Mouse (Mus musculus) forelimb bud, embryonic 11.5 days (tissue): ENCODE measurements at regions not wholly inside any gene's neighbourhood (a gene's known extent, or its start where the extent isn't known, plus 50 kb on each side); places are given as distances from the start of the nearest gene placed in this dataset.

Experiments used
- DNase-seq: peaks from one replicate; pipeline ENCODE4 v3.0.0-alpha.2; 2012; ENCODE audit warnings: low read depth, low spot score

GRCm38 (mm10) chr1:57032407-57032806, 54.0 kb upstream of the Satb2 start:
- DNase-seq = no peak

- no peak for DNase-seq
Observed at GRCm38 (mm10) chr1:57033244-57033643, 54.8 kb upstream of the Satb2 start.

GRCm38 (mm10) chr1:57034411-57034810, 56.0 kb upstream of the Satb2 start:
- no peak for DNase-seq

- DNase-seq = no peak
Observed at GRCm38 (mm10) chr1:57036382-57036781, 57.9 kb upstream of the Satb2 start.

GRCm38 (mm10) chr1:57040201-57040600, 61.8 kb upstream of the Satb2 start:
- no peak for DNase-seq

DNA sequence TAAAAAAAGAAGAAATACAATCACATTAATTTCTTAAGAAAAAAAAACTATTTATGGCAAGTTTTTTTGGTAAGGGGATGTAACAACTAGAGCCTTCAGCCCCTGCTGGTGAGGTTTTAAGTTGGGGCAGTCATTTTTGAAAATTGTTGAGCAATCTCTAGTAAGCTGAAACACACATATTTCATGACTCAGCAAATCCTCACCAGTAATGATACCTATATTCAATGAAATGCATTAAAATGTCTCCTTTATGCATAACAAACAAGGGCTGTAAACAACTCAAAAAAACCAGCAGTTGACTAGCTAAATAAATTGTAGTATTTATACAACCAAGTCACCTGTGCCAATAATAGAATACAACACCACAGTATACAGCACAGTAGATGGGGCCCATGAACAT, 63.1 kb upstream of the Satb2 start:
- no peak for DNase-seq

GRCm38 (mm10) chr1:57053836-57054235, 75.4 kb upstream of the Satb2 start:
- DNase-seq = no peak

- no peak for DNase-seq
Observed at GRCm38 (mm10) chr1:57055976-57056375, 77.5 kb upstream of the Satb2 start.

DNA sequence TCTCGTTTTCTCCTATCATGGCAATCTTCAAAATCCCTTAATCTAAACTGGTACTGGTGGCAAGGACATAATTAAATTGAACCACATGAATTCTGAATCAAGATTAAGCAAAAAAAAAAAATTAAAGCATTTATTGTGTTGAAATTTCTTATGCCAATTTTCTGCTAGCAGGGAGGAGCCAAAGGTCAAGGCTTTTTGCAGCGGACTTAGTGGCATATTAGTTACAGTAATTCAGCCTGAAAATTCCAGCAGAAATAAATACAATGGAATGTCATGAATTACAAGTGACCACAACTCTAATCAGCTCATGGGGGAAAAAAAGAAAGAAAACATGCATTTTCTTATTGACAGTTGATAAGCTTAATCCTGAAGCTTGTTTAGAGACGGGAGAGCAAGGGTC, 80.8 kb upstream of the Satb2 start:
- no peak for DNase-seq

- DNase-seq = no peak
Observed at GRCm38 (mm10) chr1:57075221-57075620, 96.8 kb upstream of the Satb2 start.

GRCm38 (mm10) chr1:57076696-57077095, 98.2 kb upstream of the Satb2 start:
- peak; percentile 45 for DNase-seq

DNA sequence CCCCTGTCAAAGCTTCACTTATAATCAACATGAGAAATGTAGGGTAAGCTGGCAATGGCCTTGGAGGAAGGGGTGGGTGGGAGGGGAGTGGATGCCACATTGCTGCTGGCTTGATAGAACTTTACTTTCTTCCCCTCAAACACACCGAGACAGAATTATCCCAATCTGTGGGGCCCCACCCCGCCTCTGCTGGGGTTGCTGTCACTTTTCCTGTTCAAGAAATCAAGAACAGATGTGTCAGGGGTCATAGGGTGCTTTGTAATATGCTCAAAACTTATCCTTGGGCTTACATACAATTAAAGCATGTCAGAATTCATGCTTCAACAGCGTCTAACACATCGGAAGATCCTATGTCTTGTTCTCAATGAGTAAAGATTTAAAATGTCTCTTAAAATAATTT, 101.9 kb upstream of the Satb2 start:
- no peak for DNase-seq

DNA sequence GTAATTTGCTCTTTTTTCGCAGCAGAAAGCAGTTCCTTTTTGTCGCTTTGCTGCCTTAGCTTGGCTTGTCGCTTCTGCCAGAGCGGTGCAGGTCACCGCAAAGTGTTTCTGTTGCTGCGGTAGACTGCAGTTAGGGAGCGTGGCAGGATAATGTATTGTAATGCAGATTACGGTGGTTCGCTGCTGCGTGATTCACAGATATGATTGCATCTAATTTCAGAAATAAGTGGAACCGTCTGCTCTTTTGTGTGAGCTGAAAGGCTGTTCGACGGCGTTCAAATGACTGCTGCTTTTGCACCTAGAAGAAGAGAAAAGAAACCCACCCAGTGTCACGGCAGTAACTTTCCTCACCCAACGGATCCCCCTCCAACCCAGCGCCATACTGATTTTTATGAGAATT, 104.7 kb upstream of the Satb2 start:
- no peak for DNase-seq

- no peak for DNase-seq
Observed at GRCm38 (mm10) chr1:57083540-57084083, 105.2 kb upstream of the Satb2 start.

DNA sequence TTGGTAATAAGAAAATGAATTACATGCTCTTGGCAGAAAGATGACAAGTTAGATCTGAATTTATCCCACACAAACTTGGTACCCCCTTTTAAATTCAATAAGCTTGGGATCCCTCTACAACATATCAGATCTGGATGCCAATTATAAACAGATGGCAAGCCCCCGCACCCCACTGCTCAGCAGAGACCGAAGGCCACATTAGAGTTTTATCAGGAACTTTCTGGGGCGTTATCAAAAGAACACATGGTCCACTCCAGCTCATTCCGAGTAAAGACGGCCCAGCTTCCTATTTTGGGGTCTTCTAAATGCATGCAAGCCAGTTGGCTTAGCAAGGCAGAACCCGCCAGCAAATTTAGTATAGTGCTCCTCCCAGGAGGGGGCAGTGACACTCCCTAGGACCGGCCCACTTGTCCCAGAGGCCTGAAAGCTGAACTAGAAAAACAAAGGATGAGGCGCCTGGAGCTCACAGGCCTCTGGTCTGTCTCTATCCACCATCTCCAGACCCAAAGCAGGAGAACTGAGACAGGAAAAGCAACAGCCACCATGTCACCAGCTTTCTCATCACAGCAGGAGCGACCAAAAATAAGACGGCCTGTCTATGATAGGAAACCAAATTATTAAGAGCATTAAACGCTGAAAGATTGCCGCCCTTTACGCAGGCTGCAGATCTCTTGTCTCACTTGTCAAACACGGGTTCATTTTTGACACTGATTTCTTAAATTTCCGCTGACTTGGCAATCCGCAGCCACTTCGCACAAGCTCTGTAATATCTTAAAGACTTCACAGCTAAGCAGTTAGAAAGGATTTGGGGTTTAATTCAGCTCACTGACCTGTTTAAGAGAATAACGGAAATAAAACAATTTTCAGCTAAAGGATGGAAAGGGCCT, 117.2 kb upstream of the Satb2 start:
- peak; percentile 40 for DNase-seq

- DNase-seq = peak; percentile 80
Observed at GRCm38 (mm10) chr1:57096248-57096600, 117.8 kb upstream of the Satb2 start.

DNA sequence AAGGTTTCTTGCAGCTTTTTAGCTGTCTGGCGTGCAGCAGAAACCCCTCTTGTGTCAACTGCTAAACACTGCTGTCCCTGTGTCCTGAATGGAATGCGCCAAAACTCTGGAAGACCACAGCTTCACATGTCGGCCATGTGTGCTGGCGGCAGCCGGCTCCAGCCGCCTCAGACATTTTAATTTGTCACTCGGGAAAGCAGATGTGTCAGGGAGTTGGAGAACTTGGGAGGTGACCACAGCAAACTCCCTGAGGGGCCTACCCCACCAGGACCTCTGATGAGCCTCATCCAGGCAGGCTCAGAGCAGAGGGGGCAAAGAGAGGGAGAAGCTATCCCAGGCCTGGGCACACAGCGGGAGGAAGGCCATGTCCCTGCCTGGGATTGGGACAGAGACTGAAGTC, 118.3 kb upstream of the Satb2 start:
- peak; percentile 76 for DNase-seq

DNA sequence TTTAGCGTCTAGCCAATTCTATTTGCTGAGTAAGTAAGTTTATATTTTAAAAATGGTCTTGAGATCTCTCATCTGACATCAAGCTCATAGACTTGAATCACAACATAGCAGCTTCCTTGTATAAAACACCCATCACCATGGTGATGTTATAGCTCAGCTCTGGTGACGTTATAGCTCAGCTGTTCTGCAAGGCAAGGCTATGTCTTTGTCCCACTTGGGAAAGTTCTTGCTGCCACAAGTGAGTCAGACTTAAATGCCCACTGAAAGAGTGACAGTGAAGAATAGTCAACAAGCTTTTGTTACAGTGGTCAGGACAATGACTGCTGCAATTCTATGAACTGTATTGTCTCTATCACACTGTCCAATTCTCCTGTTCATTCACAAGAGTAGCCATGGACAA, 122.2 kb upstream of the Satb2 start:
- DNase-seq = no peak

GRCm38 (mm10) chr1:57107308-57107707, 128.9 kb upstream of the Satb2 start:
- no peak for DNase-seq

DNA sequence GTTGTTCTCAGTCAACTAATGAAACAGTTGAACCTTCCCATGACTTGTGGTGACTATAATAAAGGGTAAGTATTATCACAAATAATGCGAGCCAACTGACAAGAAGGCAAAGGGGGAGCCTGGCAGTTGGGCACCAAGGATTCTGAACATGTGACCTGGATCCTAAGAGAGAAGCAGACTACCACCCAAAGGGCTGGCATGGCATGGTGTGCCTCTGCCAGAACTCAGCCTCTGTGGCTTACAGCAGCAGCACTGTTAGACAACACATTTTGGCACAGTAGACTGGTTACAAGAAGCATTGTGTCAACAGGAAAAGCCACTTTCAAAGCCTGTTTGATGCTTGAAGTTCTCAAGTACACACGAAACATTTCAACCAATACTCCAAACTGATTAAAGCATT, 142.2 kb upstream of the Satb2 start:
- DNase-seq = no peak

- no peak for DNase-seq
Observed at GRCm38 (mm10) chr1:57144181-57144580, 165.7 kb upstream of the Satb2 start.

GRCm38 (mm10) chr1:57155869-57156268, 177.4 kb upstream of the Satb2 start:
- DNase-seq = no peak

- DNase-seq = no peak
Observed at GRCm38 (mm10) chr1:57164443-57164842, 186.0 kb upstream of the Satb2 start.
